Mouse (Mus musculus): Measurements from ENCODE around the gene Dgkk. TPM values are rescaled to one million over a fixed set of nuclear protein-coding genes. Genes with fewer than 3 reads are reported as not detected.
"Not testable (repeated sequence)": the region's sequence is repeated elsewhere in the genome, so short reads cannot be mapped to it uniquely, and the experiment has no call there.

The Dgkk gene
- polyA plus RNA-seq (2016; fragmentation: Nextera tagmentation; extraction: Ambion mirVana) = 0.27 and 0.56 TPM in 2 replicates

DNA sequence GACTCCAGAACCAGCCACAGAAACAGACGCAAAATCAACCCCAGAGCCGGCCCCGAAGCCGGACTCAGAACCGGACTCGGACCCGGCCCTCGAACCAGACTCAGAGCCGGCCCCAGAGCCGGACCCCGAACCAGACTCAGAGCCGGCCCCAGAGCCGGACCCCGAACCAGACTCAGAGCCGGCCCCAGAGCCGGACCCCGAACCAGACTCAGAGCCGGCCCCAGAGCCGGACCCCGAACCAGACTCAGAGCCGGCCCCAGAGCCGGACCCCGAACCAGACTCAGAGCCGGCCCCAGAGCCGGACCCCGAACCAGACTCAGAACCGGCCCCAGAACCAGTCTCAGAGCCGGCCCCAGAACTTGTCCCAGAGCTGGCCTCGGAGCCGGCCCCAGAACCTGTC is at the start of gene Dgkk:
Dgkk (plus strand) TSS at position 301 of the 400 bp plus-strand sequence.
- not testable (repeated sequence) for H3K27ac ChIP-seq (replicated peaks); H3K9me3 ChIP-seq; H3K4me1 ChIP-seq; ATAC-seq (ENCODE audit: low FRiP score, low read depth); H3K9ac ChIP-seq (replicated peaks); H3K36me3 ChIP-seq
- Histone ChIP-seq H3K27me3 (peaks cover 23% of the 10 kb centered on the region), H3K4me3 (peak within 1 kb of the TSS; percentile 37), H3K4me2 (replicated peaks) (peak within 1 kb of the TSS; percentile 57)
- WGBS = 31% methylated on average over 21 of the region's 30 CpGs

DNA sequence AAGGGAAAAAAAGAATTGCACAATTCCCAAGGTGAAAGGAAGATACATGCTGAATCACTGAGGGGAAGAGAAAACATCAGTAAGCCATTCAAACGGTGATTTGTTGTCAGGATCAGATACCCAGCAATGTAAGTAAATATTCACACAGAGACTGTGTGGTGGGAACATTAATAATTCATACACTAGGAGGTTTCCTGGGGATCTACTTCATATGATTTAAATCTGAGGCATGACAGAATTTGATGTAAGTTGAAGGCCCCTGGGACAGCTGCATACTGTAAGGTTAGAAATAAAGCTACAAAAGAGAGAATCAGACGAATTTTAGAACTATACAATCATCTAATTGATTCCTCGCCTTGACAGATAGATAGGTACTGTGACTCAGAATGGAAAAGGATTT is 45.1 kb upstream of the Dgkk start:
- Histone ChIP-seq H3K4me3 (no peak overlapping the region), H3K36me3 (no peaks in the 10 kb centered on the region), H3K9ac (replicated peaks) (no peak overlapping the region), H3K4me1 (no peaks in the 10 kb centered on the region), H3K9me3 (no peaks in the 10 kb centered on the region), H3K4me2 (replicated peaks) (no peak overlapping the region), H3K27me3 (no peaks in the 10 kb centered on the region), H3K27ac (replicated peaks) (0 out of 2 replicates have a peak overlapping the region, but pooled peaks have one; percentile 25)
- 39% methylated on average over 3 of the region's 3 CpGs for WGBS
- peak; percentile 38; the same call in 1 of the 2 replicates for ATAC-seq (ENCODE audit: low FRiP score, low read depth)

DNA sequence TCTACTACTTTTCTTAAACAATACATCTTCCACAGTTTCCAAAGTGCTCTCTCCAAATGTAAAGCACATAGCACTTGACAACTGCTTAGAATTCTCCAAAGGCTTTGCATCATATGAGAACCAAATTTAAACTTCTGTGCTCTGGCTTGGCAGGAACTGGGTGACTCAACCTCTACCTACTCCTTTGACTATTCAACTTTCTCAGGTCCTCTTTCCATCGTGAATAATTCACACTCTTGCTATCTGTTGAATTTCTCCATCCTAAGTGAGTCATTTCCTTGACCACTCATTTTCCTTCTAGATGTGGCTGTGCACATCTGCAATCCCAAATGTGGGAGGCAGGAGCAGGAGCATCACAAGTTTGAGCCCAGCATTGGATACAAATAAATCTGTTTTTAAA is 28.4 kb upstream of the Dgkk start:
- H3K4me1 ChIP-seq = no peaks in the 10 kb centered on the region
- 65% methylated on average over 1 of the region's 1 CpGs for WGBS
- no peak for ATAC-seq (ENCODE audit: low FRiP score, low read depth)
- no peaks in the 10 kb centered on the region for H3K9me3 ChIP-seq
- no peak overlapping the region for H3K9ac ChIP-seq (replicated peaks)
- H3K4me3 ChIP-seq = no peak overlapping the region
- H3K4me2 ChIP-seq (replicated peaks) = no peak overlapping the region
- H3K36me3 ChIP-seq = no peaks in the 10 kb centered on the region
- H3K27ac ChIP-seq (replicated peaks) = no peak overlapping the region
- no peaks in the 10 kb centered on the region for H3K27me3 ChIP-seq

DNA sequence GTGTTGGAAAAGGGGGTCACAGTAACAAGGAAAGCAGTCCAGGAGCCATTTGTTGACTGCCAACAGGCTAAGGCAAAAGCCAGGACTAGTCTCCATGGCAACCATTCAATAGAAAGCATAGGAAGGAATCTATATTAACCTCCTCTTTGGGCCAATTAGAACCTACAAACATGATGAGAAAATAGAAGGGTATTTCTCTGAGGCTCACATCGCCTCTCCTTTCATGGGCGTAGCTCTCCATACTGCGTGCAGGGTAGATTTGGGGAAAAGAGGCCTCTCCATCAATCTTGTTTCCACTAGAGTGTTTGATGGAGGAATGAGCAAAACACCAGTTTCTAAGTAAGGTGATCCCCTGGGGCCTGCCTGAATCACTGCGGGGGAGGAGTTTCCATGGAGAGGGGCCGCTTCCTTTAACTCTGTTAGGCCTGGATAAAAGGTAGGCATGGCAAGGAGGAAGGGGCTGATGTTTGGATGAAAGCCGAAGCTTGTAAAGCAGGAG is 27.5 kb upstream of the Dgkk start:
- no peak; the same call in 1 of the 2 replicates for ATAC-seq (ENCODE audit: low FRiP score, low read depth)
- no peak overlapping the region for H3K4me2 ChIP-seq (replicated peaks)
- no peaks in the 10 kb centered on the region for H3K9me3 ChIP-seq
- no peak overlapping the region for H3K9ac ChIP-seq (replicated peaks)
- H3K36me3 ChIP-seq = no peaks in the 10 kb centered on the region
- no peak overlapping the region for H3K4me3 ChIP-seq
- H3K27ac ChIP-seq (replicated peaks) = no peak overlapping the region
- H3K27me3 ChIP-seq = no peaks in the 10 kb centered on the region
- 36% methylated on average over 6 of the region's 6 CpGs for WGBS
- H3K4me1 ChIP-seq = no peaks in the 10 kb centered on the region

DNA sequence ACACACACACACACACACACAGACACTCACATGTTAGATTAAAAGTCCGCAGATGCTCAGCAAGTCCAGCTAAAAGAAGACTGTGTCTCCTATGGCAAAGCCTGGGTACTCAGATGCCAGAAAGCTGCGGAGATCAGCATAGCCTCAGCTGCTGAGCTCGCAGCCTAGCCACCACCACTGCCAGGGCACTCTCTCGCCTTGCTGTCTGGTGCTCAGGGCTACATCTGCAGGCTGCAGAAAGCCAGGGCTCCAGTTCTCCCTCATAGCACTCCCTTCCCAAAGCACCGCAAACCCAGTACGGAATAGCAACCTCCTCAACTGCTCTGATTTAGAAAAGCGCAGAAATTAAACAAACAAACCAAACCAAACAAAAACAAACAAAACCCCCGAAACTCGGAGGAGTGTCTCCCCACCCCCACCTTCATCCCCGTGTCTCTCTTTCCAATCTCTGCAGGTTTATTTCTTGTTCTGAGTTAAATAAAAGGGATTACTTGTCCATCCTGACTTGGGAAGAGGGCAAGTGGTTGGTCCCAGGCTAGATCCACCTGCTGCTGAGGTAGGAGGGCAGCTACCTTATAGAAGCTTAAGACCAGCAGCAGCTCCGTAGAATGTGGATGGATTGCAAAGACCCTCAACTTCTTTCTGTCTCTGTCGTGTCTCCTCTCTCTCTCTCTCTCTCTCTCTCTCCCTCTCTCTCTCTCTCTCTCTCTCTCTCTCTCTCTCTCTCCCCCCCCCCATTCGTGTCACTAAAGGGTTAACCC is 1.4 kb upstream of the Dgkk start:
- H3K27ac ChIP-seq (replicated peaks) = no peak overlapping the region
- H3K4me2 ChIP-seq (replicated peaks) = peak overlapping the region; percentile 57
- H3K4me3 ChIP-seq = peak overlapping the region; percentile 37
- no peaks in the 10 kb centered on the region for H3K9me3 ChIP-seq
- peak; percentile 52; the same call in 1 of the 2 replicates for ATAC-seq (ENCODE audit: low FRiP score, low read depth)
- WGBS = 27% methylated on average over 12 of the region's 13 CpGs
- H3K4me1 ChIP-seq = no peaks in the 10 kb centered on the region
- H3K36me3 ChIP-seq = no peaks in the 10 kb centered on the region
- no peak overlapping the region for H3K9ac ChIP-seq (replicated peaks)
- peaks cover 23% of the 10 kb centered on the region for H3K27me3 ChIP-seq

DNA sequence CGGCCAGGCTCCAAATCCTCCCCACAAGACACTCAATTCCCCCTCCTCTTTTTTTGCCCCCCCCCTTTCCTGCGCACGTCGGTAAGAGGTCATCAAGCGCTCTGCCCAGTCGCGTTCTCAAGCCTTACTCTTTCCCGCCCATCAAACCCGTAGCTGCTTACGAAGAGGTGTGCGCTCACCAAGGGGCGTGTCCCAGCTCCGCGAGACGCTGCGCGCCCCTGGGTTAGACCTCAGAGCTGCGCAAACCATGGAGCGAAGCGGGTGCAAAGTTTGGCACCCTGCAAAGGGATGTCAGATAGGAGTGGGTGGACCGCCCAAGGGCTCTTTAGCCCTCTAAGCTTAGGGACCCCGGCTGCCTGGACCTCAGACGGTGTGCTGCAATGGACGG is 862 bp upstream of the Dgkk start:
- WGBS = 12% methylated on average over 23 of the region's 24 CpGs

DNA sequence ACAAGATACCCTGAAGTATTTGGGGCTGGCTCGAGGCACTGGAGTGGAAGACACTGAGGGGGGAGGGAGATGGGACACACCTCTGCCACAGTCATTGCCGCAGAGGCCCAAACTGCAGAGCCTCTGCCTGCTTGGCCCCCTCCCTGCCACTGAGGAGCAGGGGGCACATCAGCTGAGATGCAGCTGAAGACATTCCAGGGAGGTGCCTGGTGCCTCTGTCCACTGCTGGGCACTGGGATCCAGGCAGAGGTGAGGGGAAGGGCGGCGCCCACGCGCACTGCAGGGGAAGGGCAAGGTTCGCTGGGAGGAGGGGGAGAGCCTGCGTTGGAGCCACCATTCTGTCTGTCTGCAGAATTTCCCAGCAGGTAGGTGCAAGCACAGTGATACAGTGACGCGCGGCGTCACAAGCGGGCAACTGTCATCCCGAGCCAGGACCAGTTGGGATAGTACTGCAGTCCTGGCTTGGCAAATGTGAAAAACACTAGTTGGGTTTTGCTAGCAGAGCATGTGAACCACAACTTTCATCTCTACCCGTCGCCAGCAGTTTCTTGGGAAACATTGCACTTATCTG is 948 bp downstream of the Dgkk start:
- Histone ChIP-seq H3K4me2 (replicated peaks) (peak overlapping the region; percentile 43), H3K9ac (replicated peaks) (no peak overlapping the region), H3K27me3 (peaks cover 23% of the 10 kb centered on the region), H3K36me3 (no peaks in the 10 kb centered on the region), H3K9me3 (no peaks in the 10 kb centered on the region), H3K4me1 (no peaks in the 10 kb centered on the region), H3K4me3 (peak overlapping the region; percentile 17; the same call in 1 of the 2 replicates), H3K27ac (replicated peaks) (no peak overlapping the region)
- 31% methylated on average over 15 of the region's 16 CpGs for WGBS
- 0 out of 2 replicates have a peak, but pooled peaks have one; percentile 27 for ATAC-seq (ENCODE audit: low FRiP score, low read depth)

More for the DNA sequence above, 862 bp upstream of the Dgkk start:
- no peaks in the 10 kb centered on the region for H3K9me3 ChIP-seq
- H3K27me3 ChIP-seq = peaks cover 23% of the 10 kb centered on the region
- no peaks in the 10 kb centered on the region for H3K36me3 ChIP-seq
- peak overlapping the region; percentile 57 for H3K4me2 ChIP-seq (replicated peaks)
- H3K4me3 ChIP-seq = peak overlapping the region; percentile 37
- no peaks in the 10 kb centered on the region for H3K4me1 ChIP-seq
- H3K9ac ChIP-seq (replicated peaks) = no peak overlapping the region
- H3K27ac ChIP-seq (replicated peaks) = no peak overlapping the region
- ATAC-seq (ENCODE audit: low FRiP score, low read depth) = peak; percentile 87

DNA sequence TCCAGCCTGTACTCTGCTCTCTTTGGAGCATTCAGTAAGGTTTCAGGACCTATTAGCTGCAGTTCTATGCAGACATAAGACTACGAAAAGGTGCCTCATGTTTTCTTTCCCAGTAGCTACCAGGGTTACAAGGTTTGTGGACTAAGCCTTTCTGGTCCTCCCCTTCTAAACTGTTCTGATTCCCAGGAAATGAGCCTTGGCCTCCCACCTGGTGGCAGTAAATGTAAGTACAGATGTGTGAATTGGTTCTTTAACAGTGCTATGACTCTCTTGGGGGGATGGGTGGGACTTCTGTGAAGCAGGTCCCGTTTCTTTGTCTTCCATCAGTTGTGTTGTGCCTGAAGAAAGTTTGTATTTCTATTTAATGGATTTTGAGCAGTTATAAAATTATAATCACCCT is 53.4 kb downstream of the Dgkk start:
- H3K27me3 ChIP-seq = no peaks in the 10 kb centered on the region
- 52% methylated on average over 2 of the region's 2 CpGs for WGBS
- no peak overlapping the region for H3K9ac ChIP-seq (replicated peaks)
- no peak overlapping the region for H3K27ac ChIP-seq (replicated peaks)
- H3K4me2 ChIP-seq (replicated peaks) = no peak overlapping the region
- ATAC-seq (ENCODE audit: low FRiP score, low read depth) = no peak
- no peaks in the 10 kb centered on the region for H3K9me3 ChIP-seq
- H3K36me3 ChIP-seq = no peaks in the 10 kb centered on the region
- H3K4me3 ChIP-seq = no peak overlapping the region
- no peaks in the 10 kb centered on the region for H3K4me1 ChIP-seq

DNA sequence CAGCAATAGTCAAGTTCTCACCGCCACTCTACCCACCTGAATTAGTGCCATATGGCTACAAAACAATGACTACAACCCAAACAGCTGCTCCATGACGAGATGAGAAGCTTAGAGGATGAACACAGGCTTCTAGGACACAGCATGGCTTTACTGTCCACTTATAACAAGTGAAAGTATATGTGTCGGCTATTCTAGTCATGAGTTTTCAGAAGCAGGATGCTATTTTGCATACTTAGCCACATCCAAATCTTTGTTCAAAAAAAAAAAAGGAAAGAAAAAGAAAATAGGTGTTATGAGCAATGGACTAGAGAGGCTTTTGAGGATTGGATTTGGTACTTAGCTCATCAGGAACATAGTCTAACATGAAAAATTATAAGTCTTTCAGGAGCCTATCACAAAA is 74.4 kb downstream of the Dgkk start:
- 65% methylated on average over 3 of the region's 3 CpGs for WGBS
- Histone ChIP-seq H3K27me3 (no peaks in the 10 kb centered on the region), H3K4me1 (no peaks in the 10 kb centered on the region), H3K4me3 (no peak overlapping the region), H3K9ac (replicated peaks) (no peak overlapping the region), H3K36me3 (no peaks in the 10 kb centered on the region), H3K4me2 (replicated peaks) (no peak overlapping the region), H3K27ac (replicated peaks) (no peak overlapping the region), H3K9me3 (no peaks in the 10 kb centered on the region)
- no peak for ATAC-seq (ENCODE audit: low FRiP score, low read depth)

DNA sequence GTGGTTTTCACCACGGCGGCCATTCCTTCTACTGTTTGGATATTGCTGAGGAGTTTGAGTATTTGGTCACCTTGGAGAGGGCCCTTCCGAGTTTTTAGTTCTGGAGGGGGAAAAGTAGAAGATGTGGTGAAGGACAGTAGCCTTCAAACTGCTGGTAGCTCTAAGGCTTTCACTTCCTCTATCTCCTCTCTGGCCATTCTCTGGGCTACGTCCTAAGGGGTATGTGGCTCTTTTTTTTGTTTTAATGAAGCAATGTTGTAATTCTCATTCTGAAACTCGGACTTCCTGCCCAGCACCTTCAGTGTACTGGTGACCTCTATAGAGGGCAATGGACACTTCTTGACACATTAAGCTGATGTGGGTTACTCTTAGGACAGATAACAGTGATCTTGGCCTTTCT is 75.0 kb downstream of the Dgkk start:
- WGBS = 74% methylated on average over 5 of the region's 5 CpGs
- Histone ChIP-seq H3K4me3 (no peak overlapping the region), H3K9ac (replicated peaks) (no peak overlapping the region), H3K4me2 (replicated peaks) (no peak overlapping the region), H3K27ac (replicated peaks) (no peak overlapping the region), H3K9me3 (no peaks in the 10 kb centered on the region), H3K27me3 (no peaks in the 10 kb centered on the region), H3K4me1 (no peaks in the 10 kb centered on the region), H3K36me3 (no peaks in the 10 kb centered on the region)
- ATAC-seq (ENCODE audit: low FRiP score, low read depth) = no peak

DNA sequence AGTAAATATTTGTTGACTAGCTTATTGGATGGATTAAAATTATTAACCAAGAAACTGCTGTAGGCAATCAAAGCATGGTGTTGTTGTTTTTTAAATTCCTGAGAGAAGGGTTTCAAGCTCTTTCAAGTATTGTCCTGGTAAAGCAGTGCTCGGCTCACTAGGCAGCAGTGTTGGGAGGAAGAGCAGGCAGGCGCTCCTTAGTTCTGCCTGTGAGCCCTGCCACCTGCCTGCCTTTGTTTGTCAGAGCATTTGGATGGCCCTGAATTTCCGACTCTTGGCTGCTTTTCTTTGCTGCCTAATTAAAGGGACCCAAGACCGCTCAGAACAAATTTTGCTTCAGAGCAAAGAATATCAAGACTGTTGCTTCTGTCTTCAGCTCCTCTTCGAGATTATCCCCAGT is 114.8 kb downstream of the Dgkk start:
- H3K4me3 ChIP-seq = no peak overlapping the region
- 0 out of 2 replicates have a peak overlapping the region, but pooled peaks have one; percentile 17 for H3K4me2 ChIP-seq (replicated peaks)
- H3K4me1 ChIP-seq = no peaks in the 10 kb centered on the region
- no peaks in the 10 kb centered on the region for H3K36me3 ChIP-seq
- ATAC-seq (ENCODE audit: low FRiP score, low read depth) = peak; percentile 52; the same call in 1 of the 2 replicates
- H3K9me3 ChIP-seq = no peaks in the 10 kb centered on the region
- no peak overlapping the region for H3K9ac ChIP-seq (replicated peaks)
- H3K27ac ChIP-seq (replicated peaks) = no peak overlapping the region
- H3K27me3 ChIP-seq = no peaks in the 10 kb centered on the region
- WGBS = 25% methylated on average over 5 of the region's 5 CpGs

DNA sequence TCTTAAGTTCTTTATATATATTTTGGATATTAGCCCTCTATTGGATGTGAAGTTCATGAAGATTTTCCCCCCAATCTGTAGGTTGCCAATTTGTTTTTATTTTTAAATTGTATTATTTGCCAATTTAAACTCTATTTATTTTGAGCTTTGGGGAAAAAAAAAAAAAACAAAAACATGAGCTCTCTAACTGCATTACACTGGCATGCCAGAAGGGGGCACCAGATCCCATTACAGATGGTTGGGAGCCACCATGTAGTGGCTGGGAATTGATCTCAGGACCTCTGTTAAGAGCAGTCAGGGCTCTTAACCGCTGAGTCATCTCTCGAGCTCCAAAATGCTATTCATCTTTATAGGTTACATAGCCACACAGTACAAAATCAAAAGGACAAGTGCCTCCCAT is 131.9 kb downstream of the Dgkk start:
- no peaks in the 10 kb centered on the region for H3K9me3 ChIP-seq
- no peaks in the 10 kb centered on the region for H3K4me1 ChIP-seq
- H3K36me3 ChIP-seq = no peaks in the 10 kb centered on the region
- H3K9ac ChIP-seq (replicated peaks) = no peak overlapping the region
- no peak overlapping the region for H3K4me2 ChIP-seq (replicated peaks)
- no peaks in the 10 kb centered on the region for H3K27me3 ChIP-seq
- no peak overlapping the region for H3K4me3 ChIP-seq
- no peak for ATAC-seq (ENCODE audit: low FRiP score, low read depth)
- 85% methylated on average over 2 of the region's 2 CpGs for WGBS
- H3K27ac ChIP-seq (replicated peaks) = no peak overlapping the region
